Mouse (Mus musculus): ENCODE results near the gene Lhx6.

DNA sequence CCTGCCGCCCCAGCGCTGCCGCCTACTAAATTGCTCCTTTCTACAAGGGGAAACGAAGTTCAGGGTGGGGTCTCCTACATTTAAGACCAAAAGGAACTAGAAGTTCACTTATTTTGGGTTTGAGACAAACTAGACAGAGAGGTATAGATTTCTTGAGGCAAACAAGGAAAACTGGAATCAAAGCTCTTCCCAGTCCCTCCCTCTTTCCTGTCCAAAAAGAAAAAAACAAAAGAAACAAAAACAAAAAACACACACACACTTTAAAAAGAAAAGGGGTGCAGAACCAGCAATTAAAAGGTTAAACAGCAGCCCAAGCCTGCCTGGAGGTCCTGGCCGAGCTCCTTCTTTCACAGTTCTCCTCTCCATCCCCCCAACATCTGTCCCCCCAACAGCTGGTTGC, 7.2 kb downstream of the Lhx6 start:
- no peak for TF ChIP-seq POLR2A (IDR thresholded peaks at IDR 0.05; ENCODE audit: extremely low read depth, insufficient read depth, low read length)
- no peak for TF ChIP-seq CTCF (IDR thresholded peaks at IDR 0.05; ENCODE audit: extremely low read depth, insufficient read depth, low read length)
